Mouse (Mus musculus): ENCODE results near the gene H2-T23. TPM values are rescaled to one million over a fixed set of nuclear protein-coding genes. Genes with fewer than 3 reads are reported as not detected.

The H2-T23 gene
- polyA plus RNA-seq, 1 experiment: 13.6 TPM

DNA sequence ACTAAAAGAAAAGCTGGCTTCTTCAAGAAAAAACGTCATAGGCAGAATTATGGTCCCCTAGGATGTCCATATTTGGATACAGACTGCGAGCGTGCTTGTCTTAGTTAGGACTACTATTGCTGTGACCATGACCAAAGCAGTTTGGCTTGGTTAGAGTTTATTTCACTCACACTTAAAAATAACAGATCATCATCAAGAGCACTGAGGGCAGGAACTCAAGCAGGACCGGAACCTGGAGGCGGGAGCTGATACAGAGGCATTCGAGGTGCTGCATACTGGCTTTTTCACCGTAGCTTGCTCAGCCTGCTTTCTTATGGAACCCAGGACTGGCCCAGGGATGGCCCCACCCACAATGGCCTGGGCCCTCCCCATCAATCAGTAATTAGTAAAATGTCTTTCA is 29.3 kb downstream of the H2-T23 start:
- TF ChIP-seq POLR2AphosphoS2 (IDR thresholded peaks at IDR 0.05; ENCODE audit: insufficient read length, low read depth) (no peak), CEBPB (IDR thresholded peaks at IDR 0.05; ENCODE audit: insufficient read depth, poor library complexity, severe bottlenecking) (no peak), TCF3 (IDR thresholded peaks at IDR 0.05; ENCODE audit: insufficient read length, low read depth) (no peak), REST (IDR thresholded peaks at IDR 0.05; ENCODE audit: insufficient read depth, insufficient read length) (no peak), USF1 (IDR thresholded peaks at IDR 0.05; ENCODE audit: low read depth) (no peak), E2F4 (IDR thresholded peaks at IDR 0.05; ENCODE audit: insufficient read depth) (no peak), SRF (IDR thresholded peaks at IDR 0.05; ENCODE audit: control insufficient read depth, insufficient read length, low read depth) (no peak), TCF12 (IDR thresholded peaks at IDR 0.05; ENCODE audit: insufficient read depth, poor library complexity, severe bottlenecking) (no peak), MYOD1 (IDR thresholded peaks at IDR 0.05; ENCODE audit: control insufficient read depth in 1 of 3, insufficient read length in 2 of 3, low read depth in 2 of 3) (no peak), MYOG (IDR thresholded peaks at IDR 0.05; ENCODE audit: control insufficient read depth in 1 of 3, insufficient read depth in 1 of 3, insufficient read length in 2 of 3, low read depth in 2 of 3) (no peak), MAX (IDR thresholded peaks at IDR 0.05; ENCODE audit: low read depth) (no peak), POLR2A (IDR thresholded peaks at IDR 0.05; ENCODE audit: insufficient read length, low read depth) (no peak)
- no peaks in the 10 kb centered on the region for H3K27me3 ChIP-seq (ENCODE audit: control insufficient read depth, insufficient read depth, insufficient read length)

DNA sequence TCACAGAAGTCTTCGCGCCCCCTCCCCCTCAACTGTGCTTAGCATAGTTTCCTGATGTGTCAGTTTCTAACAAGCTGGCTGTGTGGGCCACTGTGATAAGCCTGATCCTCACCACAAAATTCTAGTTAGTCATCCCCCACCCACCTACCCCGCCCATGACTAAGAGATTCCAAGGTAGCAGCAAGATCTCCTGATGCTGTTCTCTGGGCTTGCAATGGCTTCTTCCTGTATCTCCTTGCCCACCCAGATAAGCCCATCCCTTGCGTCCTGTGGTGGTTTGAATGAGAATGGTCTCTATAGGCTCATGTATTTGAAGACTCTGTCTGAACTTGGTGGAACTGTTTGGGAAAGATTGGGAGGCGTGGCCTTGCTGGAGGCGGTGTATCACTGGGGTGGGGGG is 30.7 kb downstream of the H2-T23 start:
- Histone ChIP-seq H3K36me3 (ENCODE audit: control insufficient read depth, insufficient read depth) (no peaks in the 10 kb centered on the region), H3ac (ENCODE audit: control insufficient read depth, insufficient read length) (no peak overlapping the region), H3K4me3 (no peak overlapping the region), H3K27me3 (ENCODE audit: control insufficient read depth, insufficient read depth, insufficient read length) (no peaks in the 10 kb centered on the region), H3K79me2 (ENCODE audit: control insufficient read depth, insufficient read depth) (peaks cover 80% of the 10 kb centered on the region), H3K4me2 (ENCODE audit: low read depth) (peak overlapping the region; percentile 49)
- TF ChIP-seq MYOG (IDR thresholded peaks at IDR 0.05; ENCODE audit: control insufficient read depth in 1 of 3, insufficient read depth in 1 of 3, insufficient read length in 2 of 3, low read depth in 2 of 3) (no peak), MYOD1 (IDR thresholded peaks at IDR 0.05; ENCODE audit: control insufficient read depth in 1 of 3, insufficient read length in 2 of 3, low read depth in 2 of 3) (peak in 1 of 3 experiments; percentile 9), SRF (IDR thresholded peaks at IDR 0.05; ENCODE audit: control insufficient read depth, insufficient read length, low read depth) (no peak), CEBPB (IDR thresholded peaks at IDR 0.05; ENCODE audit: insufficient read depth, poor library complexity, severe bottlenecking) (no peak)

More for the DNA sequence above, 29.3 kb downstream of the H2-T23 start:
- H3ac ChIP-seq (ENCODE audit: control insufficient read depth, insufficient read length): no peak overlapping the region
- H3K4me2 ChIP-seq (ENCODE audit: low read depth): no peak overlapping the region
- H3K4me3 ChIP-seq: no peak overlapping the region
- H3K79me2 ChIP-seq (ENCODE audit: control insufficient read depth, insufficient read depth): peaks cover 68% of the 10 kb centered on the region
- no peaks in the 10 kb centered on the region for H3K36me3 ChIP-seq (ENCODE audit: control insufficient read depth, insufficient read depth)

DNA sequence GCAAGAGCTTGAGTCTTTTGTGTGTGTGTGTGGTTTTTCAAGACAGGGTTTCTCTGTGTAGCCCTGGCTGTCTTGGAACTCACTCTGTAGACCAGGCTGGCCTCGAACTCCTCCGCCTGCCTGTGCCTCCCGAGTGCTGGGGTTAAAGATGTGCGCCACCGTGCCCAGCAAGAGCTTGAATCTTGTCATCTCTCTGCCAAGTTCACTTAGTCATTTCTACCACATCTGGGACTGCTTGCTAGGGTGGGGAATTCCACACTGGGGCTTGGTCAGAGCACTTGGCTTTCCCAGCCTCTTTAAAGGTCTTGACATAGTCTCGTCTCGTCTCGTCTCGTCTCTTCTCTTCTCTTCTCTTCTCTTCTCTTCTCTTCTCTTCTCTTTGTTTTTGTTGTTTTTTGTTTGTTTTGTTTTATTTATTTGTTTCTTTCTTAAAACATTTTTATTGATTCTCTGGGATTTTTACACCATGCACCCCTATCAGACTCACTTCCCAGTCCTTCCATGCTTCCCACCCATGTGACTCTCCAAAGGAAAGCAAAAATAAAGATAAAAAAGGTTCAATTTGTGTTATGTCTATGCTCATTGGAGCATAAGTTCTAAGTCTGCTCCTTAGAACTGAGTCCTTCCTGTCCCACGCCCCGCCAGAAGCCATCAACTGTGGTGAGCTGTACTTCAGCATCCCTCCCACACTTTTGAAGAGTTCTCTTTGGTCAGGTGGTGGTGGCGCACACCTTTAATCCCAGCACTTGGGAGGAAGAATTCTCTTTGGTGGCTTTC is 31.3 kb downstream of the H2-T23 start:
- Histone ChIP-seq H3K4me2 (ENCODE audit: low read depth) (peak overlapping the region; percentile 75), H3K36me3 (ENCODE audit: control insufficient read depth, insufficient read depth) (no peaks in the 10 kb centered on the region), H3K79me2 (ENCODE audit: control insufficient read depth, insufficient read depth) (peaks cover 73% of the 10 kb centered on the region), H3ac (ENCODE audit: control insufficient read depth, insufficient read length) (no peak overlapping the region), H3K27me3 (ENCODE audit: control insufficient read depth, insufficient read depth, insufficient read length) (no peaks in the 10 kb centered on the region), H3K4me3 (no peak overlapping the region)
- TF ChIP-seq E2F4 (IDR thresholded peaks at IDR 0.05; ENCODE audit: insufficient read depth) (no peak), MYOG (IDR thresholded peaks at IDR 0.05; ENCODE audit: control insufficient read depth in 1 of 3, insufficient read depth in 1 of 3, insufficient read length in 2 of 3, low read depth in 2 of 3) (peak in 1 of 3 experiments; percentile 19), MYOD1 (IDR thresholded peaks at IDR 0.05; ENCODE audit: control insufficient read depth in 1 of 3, insufficient read length in 2 of 3, low read depth in 2 of 3) (peak in 1 of 3 experiments; percentile 17)

DNA sequence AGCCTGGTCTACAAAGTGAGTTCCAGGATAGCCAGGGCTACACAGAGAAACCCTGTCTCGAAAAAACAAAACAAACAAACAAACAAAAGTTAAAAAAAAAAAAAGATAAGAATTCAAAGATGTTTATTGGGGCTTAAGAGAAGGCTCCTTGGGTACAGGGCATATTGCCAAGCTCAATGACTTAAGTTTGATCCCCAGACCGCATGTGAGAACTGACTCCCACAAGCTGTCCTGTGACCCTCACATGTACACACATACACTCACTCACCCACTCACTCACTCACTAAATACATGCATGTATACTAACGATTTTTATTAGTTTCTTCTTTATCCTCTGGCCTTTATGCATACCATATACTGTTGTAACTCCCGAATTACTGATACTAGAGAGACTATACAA is 32.3 kb downstream of the H2-T23 start:
- peaks cover 73% of the 10 kb centered on the region for H3K79me2 ChIP-seq (ENCODE audit: control insufficient read depth, insufficient read depth)
- H3K4me2 ChIP-seq (ENCODE audit: low read depth): peak overlapping the region; percentile 45
- H3K4me3 ChIP-seq: no peak overlapping the region
- no peaks in the 10 kb centered on the region for H3K27me3 ChIP-seq (ENCODE audit: control insufficient read depth, insufficient read depth, insufficient read length)
- no peak overlapping the region for H3ac ChIP-seq (ENCODE audit: control insufficient read depth, insufficient read length)
- H3K36me3 ChIP-seq (ENCODE audit: control insufficient read depth, insufficient read depth): no peaks in the 10 kb centered on the region
- no peak for TF ChIP-seq TCF12 (IDR thresholded peaks at IDR 0.05; ENCODE audit: insufficient read depth, poor library complexity, severe bottlenecking)
- no peak for TF ChIP-seq E2F4 (IDR thresholded peaks at IDR 0.05; ENCODE audit: insufficient read depth)
- no peak for TF ChIP-seq CEBPB (IDR thresholded peaks at IDR 0.05; ENCODE audit: insufficient read depth, poor library complexity, severe bottlenecking)
- TF ChIP-seq MYOD1 (IDR thresholded peaks at IDR 0.05; ENCODE audit: control insufficient read depth in 1 of 3, insufficient read length in 2 of 3, low read depth in 2 of 3): no peak
- no peak for TF ChIP-seq REST (IDR thresholded peaks at IDR 0.05; ENCODE audit: insufficient read depth, insufficient read length)
- no peak for TF ChIP-seq POLR2A (IDR thresholded peaks at IDR 0.05; ENCODE audit: insufficient read length, low read depth)
- no peak for TF ChIP-seq MYOG (IDR thresholded peaks at IDR 0.05; ENCODE audit: control insufficient read depth in 1 of 3, insufficient read depth in 1 of 3, insufficient read length in 2 of 3, low read depth in 2 of 3)
- TF ChIP-seq TCF3 (IDR thresholded peaks at IDR 0.05; ENCODE audit: insufficient read length, low read depth): no peak
- TF ChIP-seq MAX (IDR thresholded peaks at IDR 0.05; ENCODE audit: low read depth): no peak
- TF ChIP-seq USF1 (IDR thresholded peaks at IDR 0.05; ENCODE audit: low read depth): no peak
- no peak for TF ChIP-seq POLR2AphosphoS2 (IDR thresholded peaks at IDR 0.05; ENCODE audit: insufficient read length, low read depth)
- TF ChIP-seq SRF (IDR thresholded peaks at IDR 0.05; ENCODE audit: control insufficient read depth, insufficient read length, low read depth): no peak

DNA sequence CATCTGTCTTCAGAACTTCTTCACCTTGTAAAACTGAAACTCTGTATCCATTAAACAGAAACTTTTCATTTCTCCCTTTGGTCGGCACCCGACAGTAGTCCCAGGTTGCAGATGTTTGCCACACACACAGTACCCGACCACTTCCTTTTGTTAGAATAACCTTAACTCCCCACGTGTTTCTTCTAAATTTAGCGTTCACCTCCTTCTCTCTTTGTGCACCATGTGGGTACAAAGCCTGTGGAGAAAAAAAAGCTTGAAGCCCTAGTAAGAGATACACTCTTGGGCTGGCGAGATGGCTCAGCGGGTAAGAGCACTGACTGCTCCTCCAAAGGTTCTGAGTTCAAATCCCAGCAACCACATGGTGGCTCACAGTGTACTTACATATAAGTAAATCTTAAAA is 33.3 kb downstream of the H2-T23 start:
- Histone ChIP-seq H3K4me3 (no peak overlapping the region), H3K79me2 (ENCODE audit: control insufficient read depth, insufficient read depth) (peaks cover 74% of the 10 kb centered on the region), H3ac (ENCODE audit: control insufficient read depth, insufficient read length) (no peak overlapping the region), H3K36me3 (ENCODE audit: control insufficient read depth, insufficient read depth) (no peaks in the 10 kb centered on the region), H3K27me3 (ENCODE audit: control insufficient read depth, insufficient read depth, insufficient read length) (no peaks in the 10 kb centered on the region), H3K4me2 (ENCODE audit: low read depth) (no peak overlapping the region)
- TF ChIP-seq REST (IDR thresholded peaks at IDR 0.05; ENCODE audit: insufficient read depth, insufficient read length) (no peak), MYOG (IDR thresholded peaks at IDR 0.05; ENCODE audit: control insufficient read depth in 1 of 3, insufficient read depth in 1 of 3, insufficient read length in 2 of 3, low read depth in 2 of 3) (no peak), TCF12 (IDR thresholded peaks at IDR 0.05; ENCODE audit: insufficient read depth, poor library complexity, severe bottlenecking) (no peak), POLR2AphosphoS2 (IDR thresholded peaks at IDR 0.05; ENCODE audit: insufficient read length, low read depth) (no peak), USF1 (IDR thresholded peaks at IDR 0.05; ENCODE audit: low read depth) (no peak), MAX (IDR thresholded peaks at IDR 0.05; ENCODE audit: low read depth) (no peak)
